Mouse (Mus musculus) cerebellum, postnatal 14 days (tissue): ENCODE results near the gene Twist1.

Source experiments
- DNase-seq, 2 experiments: peaks; one replicate each; pipeline ENCODE4 v3.0.0; 2021; ENCODE audit warnings: mixed read lengths in 2 of 2

Twist1 gene

DNA sequence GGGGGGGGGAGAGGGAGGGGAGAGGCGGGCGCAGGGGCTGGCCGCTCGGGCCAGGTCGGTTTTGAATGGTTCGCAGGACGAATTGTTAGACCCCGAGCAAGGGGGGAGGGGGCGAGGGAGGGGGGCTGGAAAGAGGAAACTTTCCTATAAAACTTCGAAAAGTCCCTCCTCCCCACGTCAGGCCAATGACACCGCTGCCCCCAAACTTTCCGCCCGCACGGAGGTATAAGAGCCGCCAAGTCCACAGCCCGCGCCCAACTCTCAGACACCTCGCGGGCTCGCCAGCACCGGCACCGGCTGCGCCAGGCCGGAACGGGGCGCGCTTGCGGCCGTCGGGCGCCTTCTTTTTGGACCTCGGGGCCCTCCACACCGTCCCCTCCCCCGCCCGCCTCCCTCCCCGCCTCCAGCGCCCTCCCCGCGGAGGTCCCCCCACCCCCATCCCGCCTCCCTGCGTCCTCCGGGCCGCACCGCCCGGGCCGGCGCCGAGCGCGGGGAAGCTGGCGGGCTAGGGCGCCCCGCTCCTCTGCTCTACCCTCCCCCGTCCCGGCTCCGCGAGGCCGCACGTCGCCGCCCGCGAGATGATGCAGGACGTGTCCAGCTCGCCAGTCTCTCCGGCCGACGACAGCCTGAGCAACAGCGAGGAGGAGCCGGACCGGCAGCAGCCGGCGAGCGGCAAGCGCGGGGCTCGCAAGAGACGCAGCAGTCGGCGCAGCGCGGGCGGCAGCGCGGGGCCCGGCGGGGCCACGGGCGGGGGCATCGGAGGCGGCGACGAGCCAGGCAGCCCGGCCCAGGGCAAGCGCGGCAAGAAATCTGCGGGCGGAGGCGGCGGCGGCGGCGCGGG lies at the start of gene Twist1:
TSS of gene Twist1 (plus strand) at position 272 of the 841 bp plus-strand sequence.
- DNase-seq: peak; percentile 16 to 21

DNA sequence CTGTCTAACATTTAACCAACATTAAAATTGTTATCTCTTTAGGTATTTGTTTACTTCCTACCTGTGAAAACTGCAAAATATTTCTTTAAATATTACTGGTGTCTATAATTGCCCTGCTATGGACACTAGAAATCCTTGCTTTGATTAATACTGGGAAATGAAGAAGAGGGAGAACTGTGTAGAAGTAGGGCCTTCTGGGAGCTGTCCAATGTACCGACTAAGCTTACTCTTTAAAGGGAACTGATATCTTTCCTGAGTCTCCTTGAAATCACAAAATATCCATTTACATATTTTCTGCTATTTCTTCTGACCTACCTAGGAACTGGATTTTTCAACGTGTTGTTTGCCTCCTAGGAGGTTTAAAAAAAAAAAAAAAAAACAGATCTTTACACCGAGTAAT lies 30.7 kb upstream of the Twist1 start:
- no peak for DNase-seq

DNA sequence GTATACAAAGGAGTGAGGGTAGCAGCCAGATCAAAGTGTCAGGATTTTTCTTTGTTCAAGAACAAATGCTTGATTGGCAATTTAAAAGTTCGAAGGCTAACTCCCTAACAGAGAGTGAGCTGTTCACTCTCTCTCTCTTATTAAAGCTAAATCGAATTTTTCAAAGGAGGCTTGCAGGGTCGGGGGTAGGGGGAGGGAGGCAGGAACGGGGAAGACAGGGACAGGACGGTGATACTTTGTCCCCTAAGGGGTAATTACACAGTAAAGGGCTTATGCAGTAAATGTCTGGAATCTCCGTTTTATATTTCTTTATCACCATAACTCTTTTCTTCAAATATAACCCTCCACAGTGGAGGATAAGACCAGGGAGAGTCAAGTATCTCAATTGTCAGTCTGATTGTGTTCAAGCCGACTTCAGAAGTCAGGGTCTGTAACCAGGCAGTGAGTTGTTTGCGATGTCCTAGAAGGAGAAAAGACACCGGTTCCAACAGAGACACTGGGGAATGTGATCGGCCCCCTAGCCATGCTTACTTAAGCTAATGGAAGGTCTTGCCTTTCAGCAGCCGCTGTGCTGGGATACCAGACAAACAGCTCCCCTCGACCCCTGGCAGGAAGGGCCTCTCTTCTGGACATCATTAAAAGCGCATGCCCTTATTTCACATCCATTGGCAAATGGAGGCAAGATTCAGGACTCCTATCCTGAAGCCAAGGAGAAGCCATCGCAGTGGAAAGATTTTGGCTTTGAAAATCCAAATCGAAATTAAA lies 30.0 kb upstream of the Twist1 start:
- DNase-seq: peak; percentile 13

- no peak for DNase-seq
Observed at GRCm38 (mm10) chr12:33928331-33929192, 28.9 kb upstream of the Twist1 start, which contains the start of gene Ferd3l. Ferd3l (plus strand) TSS chr12:33928425.

DNA sequence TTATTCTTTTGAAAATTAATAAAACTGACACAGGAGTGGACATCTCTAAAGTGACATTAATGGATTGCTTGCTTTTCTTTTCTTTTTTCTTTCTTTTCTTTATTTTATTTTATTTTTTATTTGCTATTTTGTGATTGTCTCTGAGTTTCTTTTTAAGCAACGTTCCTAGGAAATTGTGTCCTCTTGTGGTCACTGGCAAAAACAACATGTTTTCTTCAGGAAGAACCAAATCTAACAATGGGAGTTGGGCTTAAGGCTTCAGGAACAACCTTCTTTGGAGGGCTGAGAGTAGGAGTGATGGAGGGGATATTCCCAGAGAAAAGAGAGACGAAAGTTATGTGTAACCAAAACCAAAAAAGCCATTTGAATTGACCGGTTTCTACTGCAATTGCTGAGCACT lies 4.6 kb upstream of the Twist1 start:
- no peak for DNase-seq

DNA sequence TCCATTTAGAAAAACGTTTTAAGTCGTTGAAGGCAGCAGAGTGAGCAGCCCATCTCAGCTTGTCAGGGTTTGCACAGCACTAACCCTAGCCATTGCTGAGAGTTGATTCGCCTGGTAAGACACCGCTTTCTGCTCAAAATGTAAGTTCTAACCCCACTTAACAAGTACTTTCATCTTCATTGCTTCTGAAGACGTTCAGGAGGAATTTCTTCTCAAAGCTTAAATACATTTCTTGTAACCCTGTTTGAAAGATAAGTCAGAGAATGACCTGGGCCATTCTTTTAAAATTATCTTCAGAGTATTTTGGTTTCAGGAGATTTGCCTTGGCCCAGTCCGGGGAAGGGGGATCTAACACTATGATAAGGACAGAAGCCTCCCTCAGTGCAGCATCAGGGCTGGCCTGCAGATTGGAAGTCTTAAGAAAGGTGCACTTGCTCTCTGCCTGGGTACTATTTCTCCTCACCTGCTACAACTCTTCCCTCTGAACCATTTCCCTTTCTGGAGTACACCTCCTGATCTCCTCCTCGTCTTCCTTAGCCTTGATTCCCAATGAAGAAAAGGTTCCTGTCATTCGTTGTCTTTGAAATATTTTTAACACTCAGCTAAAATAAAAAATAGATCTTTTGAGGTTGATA lies 2.4 kb upstream of the Twist1 start:
- DNase-seq: peak in 1 of 2 experiments; percentile 25

GRCm38 (mm10) chr12:33955606-33956295 lies 1.7 kb upstream of the Twist1 start:
- DNase-seq: peak in 1 of 2 experiments; percentile 18

DNA sequence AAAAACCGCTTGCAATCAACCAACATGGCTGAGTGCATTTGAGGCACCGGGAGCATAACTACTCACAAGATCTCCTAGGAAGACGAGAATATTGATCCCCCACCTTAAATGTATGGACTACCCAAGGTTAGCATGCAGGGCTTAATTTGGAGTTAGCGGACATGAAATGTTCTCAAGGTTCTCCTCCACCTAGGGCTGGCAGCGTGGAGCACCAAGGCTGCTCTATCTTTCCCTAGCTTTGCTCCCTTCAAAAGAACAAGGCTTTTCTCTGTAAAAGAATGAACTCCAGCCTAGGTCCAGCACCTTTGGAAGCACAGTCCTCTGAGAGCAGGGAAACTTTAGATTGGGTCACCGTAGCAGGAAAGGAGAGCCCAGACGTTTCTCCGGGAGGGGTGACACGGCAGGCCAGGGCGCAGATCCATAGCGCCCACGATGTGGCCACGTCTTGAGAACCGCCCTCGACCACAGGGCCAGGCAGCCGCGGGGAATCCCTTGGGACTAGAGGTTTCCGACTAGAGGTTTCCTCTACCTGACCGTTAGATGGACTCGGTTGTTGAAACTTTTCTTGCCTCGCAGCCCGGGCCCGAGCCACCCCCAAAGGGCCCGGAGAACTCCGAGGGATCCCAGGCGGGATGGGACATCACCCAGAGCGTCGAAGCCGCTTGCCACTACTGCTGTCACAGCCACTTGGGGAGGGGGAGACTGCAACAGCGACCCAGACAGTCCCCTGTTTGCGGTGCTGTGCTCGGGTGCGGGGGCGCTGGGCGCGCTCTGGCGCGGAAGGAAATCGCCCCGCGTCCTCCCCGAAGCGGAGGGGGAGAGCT lies 683 bp upstream of the Twist1 start:
- DNase-seq: peak; percentile 10 to 16

DNA sequence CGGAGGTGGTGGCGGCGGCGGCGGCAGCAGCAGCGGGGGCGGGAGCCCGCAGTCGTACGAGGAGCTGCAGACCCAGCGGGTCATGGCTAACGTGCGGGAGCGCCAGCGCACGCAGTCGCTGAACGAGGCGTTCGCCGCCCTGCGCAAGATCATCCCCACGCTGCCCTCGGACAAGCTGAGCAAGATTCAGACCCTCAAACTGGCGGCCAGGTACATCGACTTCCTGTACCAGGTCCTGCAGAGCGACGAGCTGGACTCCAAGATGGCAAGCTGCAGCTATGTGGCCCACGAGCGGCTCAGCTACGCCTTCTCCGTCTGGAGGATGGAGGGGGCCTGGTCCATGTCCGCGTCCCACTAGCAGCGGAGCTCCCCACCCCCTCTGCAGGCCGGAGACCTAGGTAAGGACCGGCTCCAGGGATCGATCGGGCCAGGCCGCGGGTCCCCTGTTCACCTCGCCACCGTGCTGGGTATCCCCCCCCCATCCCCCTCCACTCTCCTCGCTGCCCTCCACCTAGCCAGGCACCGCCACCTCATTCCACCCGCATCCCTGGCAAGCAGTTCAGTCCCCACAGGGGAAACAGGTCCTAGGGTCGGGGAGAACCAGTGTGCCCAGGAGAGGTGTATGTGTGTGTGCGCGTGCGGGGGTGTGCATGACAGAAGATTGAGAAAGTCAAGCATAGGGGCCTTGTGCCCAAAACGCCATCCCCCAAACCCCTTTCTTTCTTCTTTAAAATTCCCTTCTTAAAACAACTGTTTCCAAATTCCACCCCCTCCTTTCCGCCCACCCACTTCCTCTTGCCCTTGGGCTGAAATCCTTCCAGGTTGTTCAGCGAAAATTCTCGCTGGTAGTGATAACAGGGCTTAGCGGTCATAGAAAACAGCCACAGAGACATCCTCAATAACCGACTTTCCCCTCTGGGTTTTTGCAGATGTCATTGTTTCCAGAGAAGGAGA lies 1.0 kb downstream of the Twist1 start:
- peak; percentile 32 to 37 for DNase-seq

DNA sequence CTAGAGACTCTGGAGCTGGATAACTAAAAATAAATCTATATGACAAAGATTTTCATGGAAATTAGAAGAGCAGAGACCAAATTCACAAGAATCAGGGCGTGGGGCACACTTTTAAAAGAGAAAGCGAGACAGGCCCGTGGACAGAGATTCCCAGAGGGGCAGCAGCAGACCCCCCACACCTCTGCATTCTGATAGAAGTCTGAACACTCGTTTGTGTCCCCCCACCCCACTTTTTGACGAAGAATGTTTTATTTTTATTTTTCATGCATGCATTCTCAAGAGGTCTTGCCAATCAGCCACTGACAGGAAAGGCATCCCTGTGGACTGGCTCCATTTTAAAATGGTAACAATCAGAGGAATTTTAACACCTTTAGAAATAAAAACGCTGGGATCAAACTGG lies 1.7 kb downstream of the Twist1 start:
- DNase-seq: peak in 1 of 2 experiments; percentile 4

DNA sequence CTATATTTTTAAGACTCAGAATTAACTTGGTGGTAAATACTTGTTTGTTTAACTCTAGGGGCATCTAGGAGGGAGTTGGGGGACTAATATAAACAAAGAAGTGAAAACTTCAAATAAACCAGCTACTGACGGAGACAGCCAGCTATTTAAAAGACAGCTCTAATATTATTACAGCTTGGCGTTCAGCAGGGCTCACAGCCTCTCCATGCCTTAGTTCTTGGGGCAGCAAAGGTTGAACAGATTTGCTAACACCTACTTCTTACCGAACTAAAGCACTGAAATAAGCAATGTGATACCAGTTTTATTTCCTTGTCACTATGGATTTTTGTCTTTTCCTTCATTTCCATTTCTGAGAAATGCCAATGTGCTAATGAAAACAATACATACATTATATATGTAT lies 2.4 kb downstream of the Twist1 start:
- DNase-seq: peak in 1 of 2 experiments; percentile 13

GRCm38 (mm10) chr12:33961013-33961412 lies 3.5 kb downstream of the Twist1 start:
- DNase-seq: no peak

GRCm38 (mm10) chr12:33962118-33962772 lies 4.8 kb downstream of the Twist1 start:
- DNase-seq: peak in 1 of 2 experiments; percentile 23

DNA sequence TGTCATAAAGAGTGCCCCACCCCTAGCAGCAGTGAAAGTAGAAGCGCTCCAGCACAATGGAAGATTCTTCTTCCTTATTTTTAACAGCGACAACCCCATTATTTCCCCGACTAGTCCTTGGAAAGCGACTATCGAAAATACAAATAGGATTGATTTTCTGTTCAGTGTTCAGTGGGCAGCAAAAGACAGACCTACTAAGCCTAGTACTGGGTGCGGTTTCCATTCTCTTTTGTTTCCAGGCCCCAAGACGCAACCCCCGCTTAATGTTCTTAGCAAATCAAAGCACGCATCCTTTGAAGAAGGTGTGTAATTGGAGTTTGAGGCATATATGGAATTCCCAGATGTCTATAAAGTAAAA lies 5.3 kb downstream of the Twist1 start:
- no peak for DNase-seq

DNA sequence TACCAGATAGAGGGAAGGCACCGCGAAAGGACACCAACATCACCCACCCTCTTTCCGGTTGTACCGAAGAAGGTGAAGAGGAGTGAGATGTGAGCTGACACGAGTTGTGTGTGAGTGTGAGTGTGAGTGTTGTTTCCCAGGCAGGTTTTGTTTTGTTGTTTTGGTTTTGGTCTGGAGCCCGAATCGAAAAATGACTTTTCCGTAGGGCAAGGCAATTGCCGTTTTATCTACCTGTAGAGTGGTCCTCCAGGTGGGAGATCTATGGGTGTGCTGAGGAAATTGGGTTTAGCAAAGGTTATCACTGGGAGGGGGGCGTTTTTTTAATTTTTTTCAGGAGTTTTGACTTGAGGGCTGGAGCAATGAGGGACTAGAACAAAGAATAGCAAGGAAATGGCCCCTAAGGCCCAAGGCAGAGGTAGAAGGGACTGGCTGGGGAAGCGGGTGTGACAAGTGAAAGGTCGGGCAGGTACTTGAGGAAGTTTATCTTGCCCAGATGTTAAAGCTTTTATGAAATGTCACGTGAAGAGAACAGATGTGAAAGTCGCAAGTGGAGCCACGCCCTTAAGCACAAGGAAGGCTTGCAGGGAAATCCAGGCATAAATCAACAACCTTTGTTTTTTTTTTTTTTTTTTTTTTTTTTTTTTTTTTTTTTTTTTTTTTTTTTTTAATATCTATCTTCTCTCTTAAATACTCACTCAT lies 6.3 kb downstream of the Twist1 start:
- peak in 1 of 2 experiments; percentile 18 for DNase-seq

- no peak for DNase-seq
Observed at GRCm38 (mm10) chr12:33964427-33964826, 7.0 kb downstream of the Twist1 start.

DNA sequence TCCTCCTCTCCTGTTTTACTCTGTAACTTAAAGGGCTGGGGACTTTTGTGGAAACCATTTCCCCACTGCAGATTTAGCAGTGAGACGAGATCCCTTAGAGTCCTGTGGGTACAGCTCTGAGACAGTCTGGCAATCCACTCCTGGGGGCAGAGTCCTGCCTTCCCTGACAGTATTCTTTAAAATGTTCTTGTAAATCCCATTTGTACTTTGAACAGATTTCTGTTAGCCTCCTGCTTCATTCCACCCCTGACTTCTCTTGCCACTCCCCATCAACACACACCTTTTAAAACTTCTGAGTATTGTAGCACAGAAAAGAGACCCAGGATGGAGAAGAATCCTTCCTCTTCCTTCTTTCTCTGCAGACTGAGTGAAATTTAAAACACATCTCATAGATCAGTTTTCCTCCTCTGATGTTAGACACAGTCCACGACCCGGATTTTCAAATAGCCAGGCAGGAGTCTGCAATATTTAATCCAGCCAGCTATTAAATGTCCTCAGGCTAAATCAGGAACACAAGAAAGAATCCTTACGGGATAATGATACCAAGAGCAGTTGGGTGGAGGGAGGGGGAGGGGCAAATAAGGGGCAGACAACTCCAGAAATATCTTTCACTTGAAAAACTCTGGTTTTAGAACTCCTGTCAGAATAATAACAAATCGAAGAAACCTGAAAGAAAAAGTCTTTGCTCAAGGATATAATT lies 8.3 kb downstream of the Twist1 start:
- DNase-seq: peak in 1 of 2 experiments; percentile 14
